Mouse (Mus musculus): Measurements from ENCODE around the gene 2510002D24Rik.

DNA sequence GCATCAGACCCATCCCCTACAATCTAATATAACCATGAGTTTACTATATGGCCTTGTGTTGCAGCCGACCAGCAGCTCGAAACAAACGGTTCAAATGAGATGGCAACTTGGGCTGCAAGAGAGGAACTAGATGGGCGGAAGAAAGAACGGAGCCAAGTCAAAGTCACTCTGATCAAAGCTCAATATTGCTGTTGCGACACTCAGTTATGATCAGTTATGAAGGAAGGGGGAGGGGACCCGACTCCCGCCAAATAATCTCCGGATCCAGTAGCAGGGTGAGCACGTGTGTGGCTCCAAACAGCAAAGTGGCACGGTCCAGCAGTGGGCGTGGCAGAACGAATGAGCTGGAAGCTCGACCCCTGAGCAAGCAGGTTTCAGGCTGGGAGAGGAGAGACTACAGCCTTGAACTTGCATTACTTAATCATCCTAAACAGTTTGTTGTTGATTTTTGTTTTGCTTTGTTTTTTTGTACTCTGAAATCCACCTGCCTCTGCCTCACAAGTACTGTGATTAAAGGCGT is 10.0 kb downstream of the 2510002D24Rik start:
- TF ChIP-seq CTCF (IDR thresholded peaks at IDR 0.05; ENCODE audit: low read depth, low read length), result no peak
- TF ChIP-seq POLR2A (IDR thresholded peaks at IDR 0.05; ENCODE audit: borderline replicate concordance, low read depth, low read length), result no peak

Measured in bone marrow macrophage, adult 2 months (primary cell).